Mouse (Mus musculus): ENCODE measurements around the gene Zfp692. TPM values are rescaled to one million over a fixed set of nuclear protein-coding genes. Genes with fewer than 3 reads are reported as not detected.

Gene Zfp692
- 28.5 TPM for polyA plus RNA-seq (2017; shearing (Covaris generic))

GRCm38 (mm10) chr11:58306860-58307308 is at the start of gene Zfp692:
Zfp692 (plus strand) TSS chr11:58307069.

GRCm38 (mm10) chr11:58274572-58274971 is 32.3 kb upstream of the Zfp692 start, which contains the start of gene 4930438A08Rik:
4930438A08Rik (plus strand) TSS chr11:58274799.

GRCm38 (mm10) chr11:58330276-58331148 is 23.6 kb downstream of the Zfp692 start, which contains the start of the genes Zfp672 and Sh3bp5l:
Zfp672 (minus strand) TSS chr11:58330339.
Sh3bp5l (plus strand) TSS chr11:58330724.

Other genes starting within 250 kb of the Zfp692 start
- gene Gm12248, start 213.9 kb upstream of the Zfp692 start, polyA plus RNA-seq (2017; shearing (Covaris generic)) = 0.40 TPM
- gene Cnot8, start 202.9 kb upstream of the Zfp692 start, polyA plus RNA-seq (2017; shearing (Covaris generic)) = 125 TPM
- 12.2 TPM for gene Gemin5, start 138.5 kb upstream of the Zfp692 start, polyA plus RNA-seq (2017; shearing (Covaris generic))
- gene Mrpl22, start 135.4 kb upstream of the Zfp692 start, polyA plus RNA-seq (2017; shearing (Covaris generic)) = 87.5 TPM
- gene Igtp, start 107.5 kb upstream of the Zfp692 start, polyA plus RNA-seq (2017; shearing (Covaris generic)) = 494 TPM
- 86.2 TPM for gene Irgm2, start 107.5 kb upstream of the Zfp692 start, polyA plus RNA-seq (2017; shearing (Covaris generic))
- not detected for gene 4930438A08Rik, start 32.3 kb upstream of the Zfp692 start, polyA plus RNA-seq (2017; shearing (Covaris generic))
- gene Zfp672, start 23.3 kb downstream of the Zfp692 start, polyA plus RNA-seq (2017; shearing (Covaris generic)) = 48.2 TPM
- 30.7 TPM for gene Sh3bp5l, start 23.7 kb downstream of the Zfp692 start, polyA plus RNA-seq (2017; shearing (Covaris generic))
- gene Lypd8, start 72.0 kb downstream of the Zfp692 start, polyA plus RNA-seq (2017; shearing (Covaris generic)) = not detected
- gene 1810065E05Rik, start 114.0 kb downstream of the Zfp692 start, polyA plus RNA-seq (2017; shearing (Covaris generic)) = not detected
- not detected for gene Gm12253, start 125.5 kb downstream of the Zfp692 start, polyA plus RNA-seq (2017; shearing (Covaris generic))
- gene Lypd9, start 145.9 kb downstream of the Zfp692 start, polyA plus RNA-seq (2017; shearing (Covaris generic)) = not detected
- gene Olfr30, start 155.2 kb downstream of the Zfp692 start, polyA plus RNA-seq (2017; shearing (Covaris generic)) = not detected
- not detected for gene Olfr332, start 185.5 kb downstream of the Zfp692 start, polyA plus RNA-seq (2017; shearing (Covaris generic))
- not detected for gene Olfr331, start 195.5 kb downstream of the Zfp692 start, polyA plus RNA-seq (2017; shearing (Covaris generic))
- not detected for gene Olfr330, start 227.8 kb downstream of the Zfp692 start, polyA plus RNA-seq (2017; shearing (Covaris generic))
- not detected for gene Olfr329-ps, start 239.4 kb downstream of the Zfp692 start, polyA plus RNA-seq (2017; shearing (Covaris generic))
- not detected for gene Olfr328, start 248.6 kb downstream of the Zfp692 start, polyA plus RNA-seq (2017; shearing (Covaris generic))

Measured in inflammation-experienced regulatory T-cells, adult 16 weeks (primary cell).